Mouse (Mus musculus): ENCODE measurements at regions not wholly inside any gene's neighbourhood (a gene's known extent, or its start where the extent isn't known, plus 50 kb on each side); places are given as distances from the start of the nearest gene placed in this dataset.

- H3K27ac ChIP-seq (ENCODE audit: low read length) = no peak overlapping the region
- H3K9ac ChIP-seq (ENCODE audit: low read length) = no peak overlapping the region
- 75% methylated on average over 4 of the region's 4 CpGs for WGBS
- no peak for ATAC-seq (ENCODE audit: insufficient read depth, low FRiP score)
- no peaks in the 10 kb centered on the region for H3K27me3 ChIP-seq (ENCODE audit: control insufficient read depth, insufficient read depth, low read length)
- no peaks in the 10 kb centered on the region for H3K4me1 ChIP-seq (ENCODE audit: control insufficient read depth, insufficient read depth, low read length)
- no peak overlapping the region for H3K4me3 ChIP-seq (replicated peaks; ENCODE audit: low read length)
- H3K4me2 ChIP-seq (ENCODE audit: low read depth, low read length) = no peak overlapping the region
- H3K36me3 ChIP-seq (ENCODE audit: control insufficient read depth, insufficient read depth, low read length) = no peaks in the 10 kb centered on the region
- no peaks in the 10 kb centered on the region for H3K9me3 ChIP-seq (replicated peaks; ENCODE audit: control insufficient read depth, low read length)
Observed at GRCm38 (mm10) chr7:65244936-65245335, 88.6 kb upstream of the Fam189a1 start.

- Histone ChIP-seq H3K4me1 (ENCODE audit: control insufficient read depth, insufficient read depth, low read length) (no peaks in the 10 kb centered on the region), H3K36me3 (ENCODE audit: control insufficient read depth, insufficient read depth, low read length) (no peaks in the 10 kb centered on the region), H3K27ac (ENCODE audit: low read length) (no peak overlapping the region), H3K9ac (ENCODE audit: low read length) (no peak overlapping the region), H3K9me3 (replicated peaks; ENCODE audit: control insufficient read depth, low read length) (no peaks in the 10 kb centered on the region), H3K4me2 (ENCODE audit: low read depth, low read length) (no peak overlapping the region), H3K27me3 (ENCODE audit: control insufficient read depth, insufficient read depth, low read length) (no peaks in the 10 kb centered on the region), H3K4me3 (replicated peaks; ENCODE audit: low read length) (no peak overlapping the region)
- ATAC-seq (ENCODE audit: insufficient read depth, low FRiP score) = no peak
- 68% methylated on average over 8 of the region's 8 CpGs for WGBS
Observed at GRCm38 (mm10) chr7:65241208-65241607, 84.8 kb upstream of the Fam189a1 start.

GRCm38 (mm10) chr7:65235701-65236100, 79.3 kb upstream of the Fam189a1 start:
- Histone ChIP-seq H3K4me1 (ENCODE audit: control insufficient read depth, insufficient read depth, low read length) (no peaks in the 10 kb centered on the region), H3K4me2 (ENCODE audit: low read depth, low read length) (no peak overlapping the region), H3K9me3 (replicated peaks; ENCODE audit: control insufficient read depth, low read length) (no peaks in the 10 kb centered on the region), H3K9ac (ENCODE audit: low read length) (no peak overlapping the region), H3K27me3 (ENCODE audit: control insufficient read depth, insufficient read depth, low read length) (no peaks in the 10 kb centered on the region), H3K27ac (ENCODE audit: low read length) (no peak overlapping the region), H3K36me3 (ENCODE audit: control insufficient read depth, insufficient read depth, low read length) (no peaks in the 10 kb centered on the region), H3K4me3 (replicated peaks; ENCODE audit: low read length) (no peak overlapping the region)
- 87% methylated on average over 3 of the region's 3 CpGs for WGBS
- no peak for ATAC-seq (ENCODE audit: insufficient read depth, low FRiP score)

DNA sequence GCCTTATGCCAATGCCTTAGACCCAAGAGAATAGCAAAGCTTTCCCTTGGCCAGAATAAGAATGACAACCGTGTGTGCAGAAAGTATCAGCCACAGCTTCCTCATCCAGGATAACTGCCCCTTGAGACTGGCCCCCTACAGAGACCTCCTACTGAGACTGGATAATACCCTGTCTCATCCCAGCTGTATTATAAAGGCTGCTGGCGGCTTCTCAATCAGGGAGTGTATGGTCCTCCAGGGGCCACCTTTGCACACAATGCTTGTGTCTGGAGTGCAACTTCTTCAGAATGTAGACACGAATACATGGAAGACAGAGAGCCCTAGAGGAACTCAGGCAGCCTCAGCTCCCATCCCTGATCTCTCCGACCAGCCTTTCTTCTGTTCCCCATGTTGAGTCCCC, 77.3 kb upstream of the Fam189a1 start:
- no peaks in the 10 kb centered on the region for H3K4me1 ChIP-seq (ENCODE audit: control insufficient read depth, insufficient read depth, low read length)
- H3K9ac ChIP-seq (ENCODE audit: low read length) = no peak overlapping the region
- no peaks in the 10 kb centered on the region for H3K27me3 ChIP-seq (ENCODE audit: control insufficient read depth, insufficient read depth, low read length)
- H3K4me3 ChIP-seq (replicated peaks; ENCODE audit: low read length) = no peak overlapping the region
- no peaks in the 10 kb centered on the region for H3K9me3 ChIP-seq (replicated peaks; ENCODE audit: control insufficient read depth, low read length)
- no peak overlapping the region for H3K4me2 ChIP-seq (ENCODE audit: low read depth, low read length)
- 67% methylated on average over 4 of the region's 4 CpGs for WGBS
- H3K36me3 ChIP-seq (ENCODE audit: control insufficient read depth, insufficient read depth, low read length) = no peaks in the 10 kb centered on the region
- no peak overlapping the region for H3K27ac ChIP-seq (ENCODE audit: low read length)
- no peak for ATAC-seq (ENCODE audit: insufficient read depth, low FRiP score)

DNA sequence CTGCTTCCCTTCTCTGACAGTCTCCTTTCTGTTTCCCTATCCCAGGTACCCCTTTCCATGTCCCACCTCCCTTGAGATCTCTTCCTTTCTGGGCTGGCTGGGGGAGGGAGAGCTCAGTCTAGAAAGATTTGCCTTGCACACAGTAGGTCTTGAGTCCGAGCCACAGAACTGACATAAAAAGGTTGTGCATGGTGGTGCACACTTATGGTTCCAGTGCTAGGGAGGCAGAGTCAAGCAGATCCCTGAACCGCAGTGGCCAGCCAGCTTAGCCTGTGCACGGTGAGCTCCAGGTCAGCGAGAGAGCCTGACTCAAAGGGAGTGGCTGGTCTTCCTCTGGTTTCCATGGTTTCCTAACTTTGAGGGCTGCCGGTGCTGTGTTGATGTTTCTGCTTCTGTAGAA, 72.9 kb upstream of the Fam189a1 start:
- no peaks in the 10 kb centered on the region for H3K9me3 ChIP-seq (replicated peaks; ENCODE audit: control insufficient read depth, low read length)
- H3K4me2 ChIP-seq (ENCODE audit: low read depth, low read length) = no peak overlapping the region
- no peak overlapping the region for H3K4me3 ChIP-seq (replicated peaks; ENCODE audit: low read length)
- H3K4me1 ChIP-seq (ENCODE audit: control insufficient read depth, insufficient read depth, low read length) = no peaks in the 10 kb centered on the region
- H3K9ac ChIP-seq (ENCODE audit: low read length) = no peak overlapping the region
- no peak overlapping the region for H3K27ac ChIP-seq (ENCODE audit: low read length)
- no peaks in the 10 kb centered on the region for H3K36me3 ChIP-seq (ENCODE audit: control insufficient read depth, insufficient read depth, low read length)
- no peaks in the 10 kb centered on the region for H3K27me3 ChIP-seq (ENCODE audit: control insufficient read depth, insufficient read depth, low read length)
- ATAC-seq (ENCODE audit: insufficient read depth, low FRiP score) = no peak
- WGBS = 59% methylated on average over 5 of the region's 5 CpGs

DNA sequence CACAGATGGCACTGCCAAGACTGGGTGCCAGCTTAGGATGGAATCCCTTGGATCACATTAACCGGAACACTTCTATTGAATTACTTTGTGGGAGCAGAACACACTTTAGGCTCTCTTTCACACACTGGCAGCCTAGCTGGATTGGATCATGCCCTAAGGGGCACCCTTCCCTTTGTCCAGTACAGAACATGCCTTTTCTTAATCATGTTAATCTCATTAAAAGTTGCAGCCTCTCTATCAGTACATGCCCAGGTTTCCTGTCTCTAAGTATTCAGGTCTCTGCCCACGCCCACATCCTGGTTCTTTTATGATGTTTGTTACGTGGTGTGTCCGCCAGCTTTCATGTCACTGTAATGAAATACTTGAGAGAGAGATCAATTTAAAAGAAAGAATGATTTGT, 69.8 kb upstream of the Fam189a1 start:
- 67% methylated on average over 4 of the region's 4 CpGs for WGBS
- no peak overlapping the region for H3K9ac ChIP-seq (ENCODE audit: low read length)

DNA sequence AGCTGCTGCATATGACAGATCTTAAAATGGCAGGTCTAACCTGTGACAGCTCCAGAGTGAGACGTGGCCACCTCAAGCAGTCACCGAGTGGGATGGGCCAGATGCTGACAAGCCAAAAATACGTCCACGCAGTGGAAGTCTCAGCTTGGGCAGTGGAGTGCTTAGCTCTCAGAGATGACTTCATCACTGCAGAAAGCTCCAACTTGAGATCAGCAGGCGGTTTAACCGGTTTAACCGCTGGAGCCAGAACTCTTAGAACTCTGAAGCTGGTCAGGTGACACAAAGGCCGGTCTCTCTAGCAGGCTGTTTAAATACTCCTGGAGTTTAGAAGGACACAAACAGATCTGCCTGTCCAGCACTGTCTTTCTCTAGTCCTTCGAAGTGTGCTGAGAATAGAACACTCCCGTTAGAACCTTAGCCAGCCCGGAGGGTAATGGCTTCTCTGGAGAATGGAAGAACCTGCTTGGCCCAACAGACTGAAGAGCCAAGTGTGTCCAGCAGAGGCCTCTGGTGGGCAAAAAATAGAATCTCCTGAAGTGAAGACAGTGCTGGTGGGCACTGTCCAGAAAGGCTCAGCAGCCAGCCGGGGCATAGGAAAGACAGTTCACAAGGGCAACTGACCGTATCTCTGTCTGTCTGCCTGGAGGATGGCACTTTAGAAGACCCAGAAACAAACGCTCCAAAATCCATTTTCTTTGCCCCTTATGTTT, 57.0 kb upstream of the Fam189a1 start:
- Histone ChIP-seq H3K9ac (ENCODE audit: low read length) (no peak overlapping the region), H3K9me3 (replicated peaks; ENCODE audit: control insufficient read depth, low read length) (no peaks in the 10 kb centered on the region), H3K4me3 (replicated peaks; ENCODE audit: low read length) (no peak overlapping the region), H3K4me1 (ENCODE audit: control insufficient read depth, insufficient read depth, low read length) (no peaks in the 10 kb centered on the region), H3K4me2 (ENCODE audit: low read depth, low read length) (no peak overlapping the region), H3K27ac (ENCODE audit: low read length) (no peak overlapping the region), H3K36me3 (ENCODE audit: control insufficient read depth, insufficient read depth, low read length) (no peaks in the 10 kb centered on the region), H3K27me3 (ENCODE audit: control insufficient read depth, insufficient read depth, low read length) (no peaks in the 10 kb centered on the region)
- 64% methylated on average over 14 of the region's 14 CpGs for WGBS
- peak; percentile 91 for ATAC-seq (ENCODE audit: insufficient read depth, low FRiP score)

More for the DNA sequence above, 69.8 kb upstream of the Fam189a1 start:
- Histone ChIP-seq H3K9me3 (replicated peaks; ENCODE audit: control insufficient read depth, low read length) (no peaks in the 10 kb centered on the region), H3K4me2 (ENCODE audit: low read depth, low read length) (no peak overlapping the region), H3K27me3 (ENCODE audit: control insufficient read depth, insufficient read depth, low read length) (no peaks in the 10 kb centered on the region), H3K36me3 (ENCODE audit: control insufficient read depth, insufficient read depth, low read length) (no peaks in the 10 kb centered on the region), H3K27ac (ENCODE audit: low read length) (no peak overlapping the region), H3K4me3 (replicated peaks; ENCODE audit: low read length) (no peak overlapping the region), H3K4me1 (ENCODE audit: control insufficient read depth, insufficient read depth, low read length) (no peaks in the 10 kb centered on the region)
- ATAC-seq (ENCODE audit: insufficient read depth, low FRiP score) = no peak

GRCm38 (mm10) chr7:65207240-65207639, 50.9 kb upstream of the Fam189a1 start:
- no peaks in the 10 kb centered on the region for H3K9me3 ChIP-seq (replicated peaks; ENCODE audit: control insufficient read depth, low read length)
- no peak overlapping the region for H3K9ac ChIP-seq (ENCODE audit: low read length)
- H3K4me3 ChIP-seq (replicated peaks; ENCODE audit: low read length) = no peak overlapping the region
- WGBS = 74% methylated on average over 10 of the region's 10 CpGs
- H3K4me1 ChIP-seq (ENCODE audit: control insufficient read depth, insufficient read depth, low read length) = no peaks in the 10 kb centered on the region
- no peak overlapping the region for H3K27ac ChIP-seq (ENCODE audit: low read length)
- no peaks in the 10 kb centered on the region for H3K27me3 ChIP-seq (ENCODE audit: control insufficient read depth, insufficient read depth, low read length)
- no peak for ATAC-seq (ENCODE audit: insufficient read depth, low FRiP score)
- H3K4me2 ChIP-seq (ENCODE audit: low read depth, low read length) = no peak overlapping the region
- H3K36me3 ChIP-seq (ENCODE audit: control insufficient read depth, insufficient read depth, low read length) = no peaks in the 10 kb centered on the region
